Mouse (Mus musculus): ENCODE measurements around the gene Eefsec.

- TF ChIP-seq CTCF (IDR thresholded peaks at IDR 0.05; ENCODE audit: borderline replicate concordance, extremely low read depth, insufficient read depth, insufficient read length) (no peak), POLR2A (IDR thresholded peaks at IDR 0.05; ENCODE audit: borderline replicate concordance, extremely low read depth, insufficient read depth, insufficient read length, poor library complexity, severe bottlenecking) (no peak)
Measured at GRCm38 (mm10) chr6:88489026-88489425, 42.7 kb upstream of the Eefsec start.
